In the genomic region with DNA sequence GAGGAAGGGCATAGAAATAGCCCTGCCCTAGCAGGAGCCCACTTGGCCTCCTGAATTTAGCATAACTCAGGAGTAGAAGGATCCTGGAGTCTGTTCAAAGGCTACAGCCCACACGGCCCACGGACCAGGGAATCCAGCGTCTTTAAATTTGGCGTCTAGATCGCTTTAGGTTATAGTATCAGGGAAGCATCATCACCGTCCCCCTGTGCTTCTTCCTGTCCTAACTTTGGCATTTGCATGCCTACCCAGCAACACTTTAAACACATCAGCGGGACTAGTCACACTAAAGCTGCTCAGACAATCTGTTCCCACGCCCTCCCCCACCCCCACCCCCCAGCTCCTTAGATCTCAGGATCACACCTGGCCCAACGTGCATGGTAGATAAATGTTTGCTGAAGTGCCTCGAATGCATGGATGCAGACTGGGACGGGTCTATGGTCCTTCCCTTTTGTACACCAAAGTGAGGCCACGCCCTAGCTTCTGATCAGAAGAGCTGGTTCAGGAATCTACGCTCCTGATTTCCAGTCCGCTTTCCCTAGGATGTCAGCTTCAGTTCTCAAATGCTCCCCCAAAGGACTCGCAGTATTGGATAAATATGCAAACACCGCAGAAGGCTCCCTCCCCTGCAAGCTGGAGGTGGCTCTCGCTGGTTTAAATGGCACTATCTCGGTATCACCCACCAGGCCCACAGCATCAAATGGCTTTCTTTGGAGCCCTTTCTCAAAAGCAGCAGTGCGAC, we compare ENCODE assay signal across 17 mouse cellular contexts. TPM values are rescaled to one million over a fixed set of nuclear protein-coding genes. Genes with fewer than 3 reads are reported as not detected.
DNase-seq lines count a peak whose midpoint lies in the region; ATAC-seq and TF ChIP-seq lines count a peak whose summit lies in the region.
"Had no signal": no experiment of that assay in that cellular context is flagged by ENCODE, and none has a peak within 500 bp of the region (broad histone marks: within the 10 kb centered on the region; RNA-seq: fewer than 3 reads in every experiment).

No protein-coding gene starts in this region.

- TF ChIP-seq CTCF in left cerebral cortex, adult 2 months (IDR thresholded peaks at IDR 0.05) = no peak

- H3K36me3 ChIP-seq in hindbrain, embryonic 14.5 days (replicated peaks; ENCODE audit: control insufficient read depth, insufficient read depth) = no peaks in the 10 kb centered on the region
- H3K36me3 ChIP-seq: embryonic facial prominence, embryonic 15.5 days; hindbrain, embryonic 15.5 days; lung, embryonic 15.5 days; midbrain, embryonic 12.5 days had no signal

- H3K9me3 ChIP-seq in hindbrain, embryonic 14.5 days (ENCODE audit: control insufficient read depth, low read length) = no peaks in the 10 kb centered on the region
- H3K9me3 ChIP-seq: embryonic facial prominence, embryonic 15.5 days; hindbrain, embryonic 15.5 days; lung, embryonic 15.5 days; midbrain, embryonic 12.5 days had no signal

- H3K4me2 ChIP-seq in hindbrain, embryonic 14.5 days (replicated peaks) = no peak overlapping the region
- H3K4me2 ChIP-seq: embryonic facial prominence, embryonic 15.5 days; heart, embryonic 11.5 days; hindbrain, embryonic 15.5 days; lung, embryonic 15.5 days; midbrain, embryonic 12.5 days had no signal

- H3K27me3 ChIP-seq in hindbrain, embryonic 14.5 days (ENCODE audit: control insufficient read depth, insufficient read depth, low read length) = 0 out of 2 replicates have a peak, but pooled peaks cover 5% of the 10 kb centered on the region
- H3K27me3 ChIP-seq: hindbrain, embryonic 15.5 days had no signal

- H3K4me1 ChIP-seq in hindbrain, embryonic 14.5 days (replicated peaks; ENCODE audit: control insufficient read depth, insufficient read depth, low read length) = peaks cover 51% of the 10 kb centered on the region
- H3K4me1 ChIP-seq: embryonic facial prominence, embryonic 15.5 days had no signal

- WGBS in hindbrain, embryonic 14.5 days = 9% methylated on average over 19 of the region's 19 CpGs

- peak overlapping the region; percentile 87 for H3K27ac ChIP-seq in left cerebral cortex, adult 2 months
- H3K27ac ChIP-seq in hindbrain, embryonic 14.5 days = 0 out of 2 replicates have a peak overlapping the region, but pooled peaks have one; percentile 12
- H3K27ac ChIP-seq: embryonic facial prominence, embryonic 15.5 days; hindbrain, embryonic 15.5 days; kidney, postnatal 0 days; lung, embryonic 15.5 days; midbrain, embryonic 12.5 days had no signal

- DNase-seq in left cerebral cortex, adult 2 months (ENCODE audit: extremely low spot score in 1 of 2, low spot score in 2 of 2) = peak; percentile 43 to 67
- DNase-seq in left cerebral cortex, adult 11 months (ENCODE audit: low spot score) = no peak
- no peak for DNase-seq in hindbrain, embryonic 14.5 days (ENCODE audit: low spot score)
- DNase-seq in right cerebral cortex, postnatal 25 days = peak; percentile 78
- DNase-seq in T-cell, adult 2 months (ENCODE audit: low spot score) = no peak
- DNase-seq in thymus, postnatal 14 days = no peak
- DNase-seq: cerebellum, adult 9-10 months; spleen, adult 18-20 months had no signal

- H3K4me3 ChIP-seq in left cerebral cortex, adult 2 months = no peak overlapping the region
- no peak overlapping the region for H3K4me3 ChIP-seq in hindbrain, embryonic 14.5 days (replicated peaks; ENCODE audit: low read length)
- H3K4me3 ChIP-seq: embryonic facial prominence, embryonic 15.5 days; hindbrain, embryonic 15.5 days; lung, embryonic 15.5 days; midbrain, embryonic 12.5 days had no signal

- intact Hi-C loops in left cerebral cortex, adult 2 months (cut with DNase I) = loop anchor here (1.0 to 2.0 kb wide), 4 partner anchors 31 to 187 kb away; no protein-coding TSS in a partner anchor

- ATAC-seq in frontal cortex, adult (ENCODE audit: low TSS enrichment) = peak; percentile 64
- no peak for ATAC-seq in hindbrain, embryonic 14.5 days (ENCODE audit: low FRiP score)

- H3K9ac ChIP-seq in hindbrain, embryonic 14.5 days = no peak overlapping the region
- H3K9ac ChIP-seq: embryonic facial prominence, embryonic 15.5 days; hindbrain, embryonic 15.5 days; lung, embryonic 15.5 days; midbrain, embryonic 12.5 days had no signal

RNA-seq across cellular contexts. Expression of gene Pla2g2c, which starts 33.0 kb away (rescaled TPM):
- total RNA-seq in left cerebral cortex, adult 2 months (2021) = not detected
- 0.21 and 0.55 TPM in 2 replicates for polyA plus RNA-seq in hindbrain, embryonic 14.5 days (2014; fragmentation: Nextera tagmentation; extraction: Ambion mirVana)
- total RNA-seq: gastrocnemius, adult 8-10 months; neutrophil, adult 5-6 weeks had no signal

RNA-seq across cellular contexts. Expression of gene Ubxn10, which starts 45.4 kb away (rescaled TPM):
- total RNA-seq in left cerebral cortex, adult 2 months (2021) = 1 to 10 TPM; 1.4 to 1.5 TPM
- 4.6 and 5.5 TPM in 2 replicates for polyA plus RNA-seq in hindbrain, embryonic 14.5 days (2014; fragmentation: Nextera tagmentation; extraction: Ambion mirVana)
- total RNA-seq: neutrophil, adult 5-6 weeks had no signal

RNA-seq across cellular contexts. Expression of gene Vwa5b1, which starts 55.9 kb away (rescaled TPM):
- total RNA-seq in left cerebral cortex, adult 2 months (2021) = 1 to 10 TPM; 4.9 to 6.0 TPM
- 1.2 and 2.0 TPM in 2 replicates for polyA plus RNA-seq in hindbrain, embryonic 14.5 days (2014; fragmentation: Nextera tagmentation; extraction: Ambion mirVana)
- total RNA-seq: gastrocnemius, adult 8-10 months; neutrophil, adult 5-6 weeks had no signal
- polyA plus RNA-seq: heart, embryonic 11.5 days had no signal

Comparison
In these comparisons a context has a peak if more than half of its experiments do, and no peak if none do; other contexts are left out.
1. DNase-seq: peak in left cerebral cortex, adult 2 months (2 of 2) and right cerebral cortex, postnatal 25 days (single experiment); none in left cerebral cortex, adult 11 months (single experiment), hindbrain, embryonic 14.5 days (single experiment), T-cell, adult 2 months (single experiment) and thymus, postnatal 14 days (single experiment).